Mouse (Mus musculus): Measurements from ENCODE around the gene Fut7.
A peak's percentile ranks its signal among the peaks of the same experiment; 100 is the strongest.

Gene Fut7

DNA sequence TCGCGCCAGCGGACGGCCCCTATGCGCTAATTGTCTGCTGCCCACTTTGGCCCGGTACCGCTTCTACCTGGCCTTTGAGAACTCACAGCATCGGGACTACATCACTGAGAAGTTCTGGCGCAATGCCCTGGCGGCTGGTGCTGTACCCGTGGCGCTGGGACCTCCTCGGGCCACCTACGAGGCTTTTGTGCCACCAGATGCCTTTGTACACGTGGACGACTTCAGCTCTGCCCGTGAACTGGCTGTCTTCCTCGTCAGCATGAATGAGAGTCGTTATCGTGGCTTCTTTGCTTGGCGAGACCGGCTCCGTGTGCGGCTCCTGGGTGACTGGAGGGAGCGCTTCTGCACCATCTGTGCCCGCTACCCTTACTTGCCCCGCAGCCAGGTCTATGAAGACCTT is 2.4 kb downstream of the Fut7 start:
- no peak for DNase-seq (ENCODE audit: low spot score)

DNA sequence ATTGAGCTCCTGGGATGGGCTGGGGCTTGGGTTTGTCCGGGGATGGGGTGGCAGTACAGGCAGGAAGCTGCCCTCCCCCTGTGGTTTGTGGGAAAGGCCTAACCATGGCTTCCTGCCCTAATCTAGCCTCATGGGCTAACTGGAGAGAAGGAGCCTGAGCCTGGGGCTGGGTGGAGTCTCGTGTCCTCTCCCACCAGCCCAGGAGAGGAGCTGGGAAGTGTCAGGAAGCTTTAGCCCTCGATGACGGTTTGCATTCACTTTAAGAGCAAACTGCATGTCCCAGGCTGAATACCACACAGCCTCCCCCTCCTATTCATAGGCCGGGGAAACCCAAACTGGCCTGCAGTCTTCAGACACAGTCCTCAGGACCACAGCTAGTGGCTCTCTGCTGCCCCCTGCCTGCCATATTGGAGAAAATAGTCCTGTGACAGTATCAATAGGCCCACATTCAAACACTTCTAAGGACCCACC is 3.7 kb downstream of the Fut7 start:
- DNase-seq (ENCODE audit: low spot score): peak; percentile 55

DNA sequence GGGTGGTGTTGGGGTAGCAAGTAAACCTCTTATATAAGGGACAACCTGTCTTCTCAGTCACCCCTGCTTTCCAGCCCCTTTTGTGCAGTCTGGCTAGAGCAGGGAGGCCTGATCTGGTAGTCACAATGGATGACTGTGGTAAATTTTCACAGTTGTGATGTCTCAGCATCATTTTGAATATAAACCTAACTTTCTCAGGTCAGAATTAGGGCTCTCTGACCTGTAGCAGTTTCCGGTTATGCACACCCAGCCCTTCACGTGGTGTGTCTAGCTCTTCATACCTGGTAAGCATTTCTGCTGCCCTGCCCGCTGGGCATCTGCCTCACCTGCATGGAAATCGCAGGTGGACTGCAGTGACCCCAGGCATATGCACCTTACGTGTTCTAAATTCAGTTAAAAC is 4.2 kb downstream of the Fut7 start:
- no peak for DNase-seq (ENCODE audit: low spot score)

GRCm38 (mm10) chr2:25428442-25429236 is 5.6 kb downstream of the Fut7 start, which contains the start of gene Abca2:
Gene Abca2, plus strand, starts transcription at chr2:25428703.
- peak; percentile 89 for DNase-seq (ENCODE audit: low spot score)

DNA sequence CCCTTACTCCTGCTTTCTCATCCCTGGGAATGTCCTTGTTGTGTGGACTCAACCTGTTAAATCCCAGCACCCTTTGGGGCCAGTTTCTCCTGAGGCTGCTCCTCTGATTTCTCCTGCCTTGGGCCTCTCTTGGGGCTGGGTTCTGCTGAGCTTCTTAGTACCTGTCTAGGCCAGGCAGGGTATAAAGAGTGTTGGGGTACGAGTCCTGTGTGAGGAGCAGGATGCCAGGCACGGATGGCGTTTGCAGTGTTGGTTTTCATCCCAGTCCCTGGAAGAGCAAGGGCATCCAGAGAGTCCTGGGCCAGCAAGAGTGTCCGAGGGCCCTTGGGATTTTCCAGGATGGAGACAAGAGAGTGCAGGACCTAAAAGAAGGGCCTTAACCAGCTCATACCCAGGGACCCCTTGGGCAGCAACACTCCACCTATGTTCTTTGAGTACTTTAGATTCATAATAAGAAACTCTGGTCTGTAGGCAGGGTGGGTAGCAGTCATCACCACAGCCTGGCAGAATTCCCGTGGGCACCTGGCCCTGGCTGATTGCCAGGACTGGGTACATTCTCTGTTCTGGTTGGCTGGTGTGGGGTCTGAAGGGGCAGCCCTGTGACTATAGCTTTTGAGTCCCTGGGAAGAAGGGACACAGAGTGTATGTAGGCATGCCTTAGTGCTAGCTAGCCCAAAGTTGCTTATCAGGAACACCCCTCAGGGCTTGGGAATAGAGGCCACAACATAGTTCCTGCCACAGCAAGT is 6.5 kb downstream of the Fut7 start:
- no peak for DNase-seq (ENCODE audit: low spot score)

- DNase-seq (ENCODE audit: low spot score): no peak
These were observed 7.5 kb downstream of the Fut7 start for GRCm38 (mm10) chr2:25430395-25431233.

- no peak for DNase-seq (ENCODE audit: low spot score)
These were observed 8.3 kb downstream of the Fut7 start for GRCm38 (mm10) chr2:25431308-25431855.

DNA sequence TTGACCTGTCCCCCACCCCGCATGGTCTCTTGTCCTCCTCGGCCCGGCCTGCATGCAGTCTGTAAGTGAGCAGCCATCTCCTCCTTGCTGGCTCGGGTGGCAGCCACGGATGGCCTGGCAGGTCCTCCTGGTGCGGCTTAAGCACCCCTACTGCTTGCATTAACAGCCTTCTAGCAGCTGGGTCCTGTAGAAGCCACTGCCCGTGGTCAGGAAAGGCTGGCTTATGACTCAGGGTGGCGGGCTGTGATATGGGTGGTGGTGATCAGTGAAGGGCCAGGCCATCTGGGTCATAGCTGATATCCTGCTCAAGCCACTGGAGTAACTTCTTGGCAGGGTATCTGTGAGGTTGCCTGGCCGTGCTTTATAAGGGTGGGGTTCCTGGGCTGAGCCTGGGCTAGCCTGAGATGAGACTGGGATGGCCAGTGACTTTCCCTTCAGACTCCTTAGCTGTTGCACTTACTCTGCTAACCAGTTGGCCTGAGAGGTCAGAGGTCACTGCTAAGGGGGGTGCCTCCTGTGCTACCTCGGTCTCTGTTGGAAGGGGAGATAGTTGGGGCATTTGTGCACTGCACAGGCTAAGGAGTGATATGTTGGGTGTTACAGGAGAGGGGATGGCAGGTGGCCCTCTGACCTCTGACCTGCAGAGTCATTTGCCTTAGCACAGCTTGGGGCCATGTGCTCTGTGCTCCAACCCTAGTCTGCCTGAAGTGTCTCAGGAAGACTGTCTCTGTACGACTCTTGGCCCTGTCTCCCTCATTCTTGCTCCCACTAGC is 9.4 kb downstream of the Fut7 start:
- DNase-seq (ENCODE audit: low spot score): no peak

DNA sequence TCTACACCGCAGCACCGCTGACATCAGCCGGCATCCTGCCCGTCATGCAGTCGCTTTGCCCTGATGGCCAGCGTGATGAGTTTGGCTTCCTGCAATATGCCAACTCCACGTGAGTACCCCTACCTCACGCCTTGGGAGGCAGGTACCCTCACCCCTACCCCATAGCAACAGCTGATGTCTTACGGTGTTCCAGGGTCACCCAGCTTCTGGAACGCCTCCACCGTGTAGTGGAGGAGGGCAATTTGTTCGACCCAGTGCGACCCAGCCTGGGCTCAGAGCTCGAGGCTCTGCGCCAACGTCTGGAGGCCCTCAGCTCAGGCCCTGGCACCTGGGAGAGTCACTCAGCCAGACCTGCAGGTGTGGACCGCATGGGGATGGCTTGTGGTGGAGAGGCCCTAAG is 10.0 kb downstream of the Fut7 start:
- no peak for DNase-seq (ENCODE audit: low spot score)

DNA sequence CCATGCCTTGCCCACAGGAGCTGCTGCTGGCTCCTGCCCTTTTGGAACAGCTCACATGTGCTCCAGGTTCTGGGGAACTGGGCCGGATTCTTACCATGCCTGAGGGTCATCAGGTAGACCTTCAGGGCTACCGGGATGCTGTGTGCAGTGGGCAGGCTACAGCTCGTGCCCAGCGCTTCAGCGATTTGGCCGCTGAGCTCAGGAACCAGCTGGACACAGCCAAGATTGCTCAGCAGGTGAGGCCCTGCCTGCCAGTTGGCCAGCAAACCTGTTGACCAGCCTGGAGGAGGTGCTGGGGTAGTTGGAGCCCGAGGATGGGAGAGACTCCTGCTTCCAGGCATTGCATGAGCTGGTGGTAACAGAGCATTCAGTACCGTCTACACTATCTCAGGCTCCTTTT is 11.2 kb downstream of the Fut7 start:
- no peak for DNase-seq (ENCODE audit: low spot score)

- DNase-seq (ENCODE audit: low spot score): no peak
These were observed 13.3 kb downstream of the Fut7 start for GRCm38 (mm10) chr2:25436286-25436820.

DNA sequence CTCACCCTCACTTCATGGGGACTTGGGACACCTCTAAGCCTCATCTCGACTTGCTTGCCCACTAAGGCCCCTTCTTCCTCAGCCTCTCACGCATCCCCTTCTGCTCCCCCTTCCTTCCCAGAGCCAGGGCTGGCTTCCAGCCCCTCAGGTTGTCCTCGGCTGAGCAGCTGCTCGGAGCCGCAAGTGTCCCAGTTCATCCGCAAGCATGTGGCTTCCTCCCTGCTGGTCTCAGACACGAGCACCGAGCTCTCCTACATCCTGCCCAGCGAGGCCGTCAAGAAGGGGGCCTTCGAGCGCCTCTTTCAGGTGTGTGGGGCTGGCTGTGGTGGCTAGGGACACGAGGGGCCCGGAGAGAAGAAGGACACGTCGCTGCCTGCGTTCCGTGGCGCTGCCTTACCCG is 18.0 kb downstream of the Fut7 start:
- no peak for DNase-seq (ENCODE audit: low spot score)

- no peak for DNase-seq (ENCODE audit: low spot score)
These were observed 19.6 kb downstream of the Fut7 start for GRCm38 (mm10) chr2:25442682-25443081.

DNA sequence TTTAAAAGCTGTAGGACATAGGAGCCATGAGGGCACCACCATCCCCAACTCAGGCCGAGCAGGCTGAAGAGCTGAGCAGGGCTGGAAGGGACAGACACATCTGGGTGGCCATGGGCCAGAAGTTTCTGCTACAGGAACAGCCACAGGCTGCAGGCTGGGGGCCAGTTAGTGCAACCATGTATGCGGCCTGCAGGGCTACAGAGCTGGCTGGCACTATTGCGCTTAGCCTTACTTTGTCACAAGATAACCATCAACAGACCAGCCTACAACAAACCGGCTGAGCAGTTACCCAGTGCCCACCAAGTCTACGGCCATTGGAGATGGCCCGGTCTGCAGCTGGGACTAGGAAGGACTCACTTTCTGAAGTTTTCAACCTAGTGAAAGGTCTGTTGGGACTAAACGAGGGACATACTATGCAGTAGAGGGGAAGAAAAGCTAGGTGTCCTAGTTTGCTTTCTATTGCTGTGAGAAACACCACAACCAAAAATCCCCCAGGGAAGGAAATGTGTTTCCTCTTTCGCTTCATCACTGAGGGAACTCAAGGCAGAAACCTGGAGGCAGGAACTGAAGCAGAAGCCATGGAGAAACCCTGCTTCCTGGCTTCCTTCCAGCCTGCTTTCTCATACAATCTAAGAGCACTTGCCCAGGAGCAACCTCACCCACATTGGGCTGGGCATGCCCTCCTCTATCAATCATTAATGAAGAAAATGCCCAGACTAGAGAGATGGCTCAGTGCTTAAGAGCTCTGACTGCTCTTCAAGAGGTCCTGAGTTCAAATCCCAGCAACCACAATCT is 28.0 kb downstream of the Fut7 start:
- DNase-seq (ENCODE audit: low spot score): no peak

DNA sequence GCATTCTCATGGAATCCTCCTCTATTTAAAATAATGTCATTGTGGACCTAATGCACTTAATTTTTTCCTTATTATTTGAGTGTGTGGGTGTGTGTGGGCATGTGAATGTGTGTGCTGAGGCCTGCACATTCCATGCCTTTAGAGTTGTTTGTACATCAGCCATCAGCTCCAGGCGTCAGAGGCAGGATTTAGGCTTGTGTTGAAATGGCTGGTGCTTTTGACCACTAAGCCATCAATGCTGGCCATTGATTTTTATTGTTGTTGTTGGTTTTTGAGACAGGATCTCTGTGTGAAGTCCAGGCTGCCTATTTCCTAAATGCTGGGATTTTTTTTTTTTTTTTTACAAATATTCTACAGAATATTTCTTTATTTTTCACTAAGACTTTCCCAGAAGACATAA is 29.9 kb downstream of the Fut7 start:
- DNase-seq (ENCODE audit: low spot score): no peak

- no peak for DNase-seq (ENCODE audit: low spot score)
These were observed 33.3 kb downstream of the Fut7 start, which contains the start of gene Clic3 for GRCm38 (mm10) chr2:25456205-25456953. Gene Clic3, plus strand, starts transcription at chr2:25456838.

DNA sequence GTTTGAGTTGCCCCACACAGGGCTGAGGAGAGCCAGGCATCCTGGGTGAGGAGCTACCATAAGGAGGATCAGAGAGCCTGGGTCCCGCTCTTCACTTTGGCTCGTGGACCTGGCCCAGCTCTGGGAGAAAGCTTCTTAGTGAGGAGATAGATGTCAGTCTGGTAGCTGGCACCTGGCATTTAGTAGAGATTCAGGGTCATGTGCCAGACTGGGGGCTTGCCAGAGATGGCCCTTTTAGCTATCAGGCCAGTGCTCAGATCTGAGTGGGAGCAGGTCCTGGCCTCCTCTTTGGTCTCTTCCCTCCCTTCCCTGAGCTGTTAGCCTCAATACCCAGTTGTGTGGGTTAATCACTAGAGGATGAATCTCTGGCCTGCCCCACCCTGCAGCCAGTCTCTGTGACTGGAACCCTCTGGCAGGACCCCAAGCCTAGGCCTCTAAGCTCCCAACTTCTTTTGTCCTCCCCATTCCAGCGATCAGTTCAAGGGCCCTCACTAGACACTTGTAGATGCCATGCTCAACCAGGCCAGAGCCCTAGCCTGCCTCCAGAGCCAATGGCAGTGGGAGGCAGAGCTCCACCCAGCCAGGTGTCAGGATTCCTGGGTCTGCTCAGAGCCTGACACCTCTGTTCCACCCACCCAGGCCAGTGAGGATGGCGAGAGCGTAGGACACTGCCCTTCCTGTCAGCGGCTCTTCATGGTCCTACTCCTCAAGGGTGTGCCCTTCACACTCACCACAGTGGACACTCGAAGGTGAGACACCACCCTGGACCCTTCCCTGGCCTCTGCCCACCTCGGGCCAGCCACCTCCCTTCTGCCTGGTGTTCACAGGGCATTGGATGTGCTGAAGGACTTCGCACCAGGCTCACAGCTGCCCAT is 34.2 kb downstream of the Fut7 start:
- DNase-seq (ENCODE audit: low spot score): no peak

- DNase-seq (ENCODE audit: low spot score): no peak
These were observed 35.8 kb downstream of the Fut7 start for GRCm38 (mm10) chr2:25458911-25459310.
